Mouse (Mus musculus): Measurements from ENCODE around the gene Hcst. TPM values are rescaled to one million over a fixed set of nuclear protein-coding genes. Genes with fewer than 3 reads are reported as not detected.

The Hcst gene
- total and polyA plus RNA-seq, 2 experiments = 1.9 to 5.0 TPM

- H3K4me3 ChIP-seq (ENCODE audit: insufficient read depth, low read depth, low read length) = no peak overlapping the region
- 71% methylated on average over 2 of the region's 2 CpGs for WGBS
Observed at GRCm38 (mm10) chr7:30409789-30410188, 9.9 kb downstream of the Hcst start.

DNA sequence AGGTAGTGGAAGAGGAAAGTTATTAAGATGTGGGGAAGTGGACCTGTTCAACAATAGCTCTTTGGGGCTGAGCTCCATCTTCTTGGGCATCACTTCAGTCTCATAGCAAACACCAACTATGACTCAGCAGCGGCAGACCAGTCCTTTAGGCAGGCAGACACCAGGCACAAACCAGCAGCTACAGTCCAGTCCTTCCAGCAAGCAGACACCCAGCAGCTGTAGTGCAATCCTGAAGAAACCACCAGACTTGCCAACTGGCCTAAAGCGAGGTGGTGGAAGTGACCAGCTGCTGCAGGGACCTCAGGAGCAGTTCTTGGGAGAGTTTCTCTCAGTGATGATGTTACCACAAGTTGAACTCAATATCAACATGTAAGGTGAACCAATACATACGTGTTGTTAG is 11.0 kb downstream of the Hcst start:
- Histone ChIP-seq H3K9ac (ENCODE audit: low read depth, low read length) (no peak overlapping the region), H3K36me3 (ENCODE audit: control insufficient read depth, insufficient read depth, low read length) (no peaks in the 10 kb centered on the region), H3K4me1 (ENCODE audit: control insufficient read depth, insufficient read depth, low read length) (no peaks in the 10 kb centered on the region), H3K27me3 (ENCODE audit: control insufficient read depth, insufficient read depth, low read length) (no peaks in the 10 kb centered on the region), H3K79me2 (ENCODE audit: control insufficient read depth, insufficient read depth, low read length) (no peaks in the 10 kb centered on the region), H3K27ac (replicated peaks; ENCODE audit: insufficient read depth, low read depth, low read length) (no peak overlapping the region), H3K4me3 (ENCODE audit: insufficient read depth, low read depth, low read length) (no peak overlapping the region)
- 90% methylated on average over 3 of the region's 3 CpGs for WGBS
- TF ChIP-seq CTCF (IDR thresholded peaks at IDR 0.05; ENCODE audit: low read depth, low read length) = no peak
- TF ChIP-seq POLR2A (IDR thresholded peaks at IDR 0.05; ENCODE audit: extremely low read depth, insufficient read depth, low read length) = no peak
- DNase-seq (ENCODE audit: extremely low read depth, low read depth, low spot score) = no peak

More at GRCm38 (mm10) chr7:30409789-30410188, 9.9 kb downstream of the Hcst start:
- no peak for DNase-seq (ENCODE audit: extremely low read depth, low read depth, low spot score)
- no peaks in the 10 kb centered on the region for H3K4me1 ChIP-seq (ENCODE audit: control insufficient read depth, insufficient read depth, low read length)
- no peak overlapping the region for H3K9ac ChIP-seq (ENCODE audit: low read depth, low read length)
- H3K27me3 ChIP-seq (ENCODE audit: control insufficient read depth, insufficient read depth, low read length) = no peaks in the 10 kb centered on the region
- no peak for TF ChIP-seq POLR2A (IDR thresholded peaks at IDR 0.05; ENCODE audit: extremely low read depth, insufficient read depth, low read length)
- H3K36me3 ChIP-seq (ENCODE audit: control insufficient read depth, insufficient read depth, low read length) = no peaks in the 10 kb centered on the region
- no peak overlapping the region for H3K27ac ChIP-seq (replicated peaks; ENCODE audit: insufficient read depth, low read depth, low read length)
- no peaks in the 10 kb centered on the region for H3K79me2 ChIP-seq (ENCODE audit: control insufficient read depth, insufficient read depth, low read length)

DNA sequence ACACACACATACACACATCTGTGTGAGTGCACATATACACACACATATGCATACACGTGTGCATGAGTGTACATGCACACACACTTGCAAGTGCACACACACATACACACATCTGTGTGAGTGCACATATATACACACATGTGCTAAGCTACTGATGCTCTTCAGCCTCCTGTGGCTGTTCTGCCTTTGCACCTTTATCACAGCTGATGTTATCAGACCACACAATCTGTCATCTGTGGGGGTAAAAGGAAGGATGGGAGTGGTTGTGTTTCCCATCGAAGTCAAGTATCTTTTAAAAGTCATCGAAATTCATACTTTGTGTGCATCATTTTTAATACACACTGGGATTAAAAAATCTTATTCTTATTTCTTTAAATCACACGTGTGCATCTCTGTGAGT is 17.3 kb downstream of the Hcst start:
- no peaks in the 10 kb centered on the region for H3K4me1 ChIP-seq (ENCODE audit: control insufficient read depth, insufficient read depth, low read length)
- DNase-seq (ENCODE audit: extremely low read depth, low read depth, low spot score) = no peak
- no peaks in the 10 kb centered on the region for H3K79me2 ChIP-seq (ENCODE audit: control insufficient read depth, insufficient read depth, low read length)
- H3K27me3 ChIP-seq (ENCODE audit: control insufficient read depth, insufficient read depth, low read length) = no peaks in the 10 kb centered on the region
- no peak overlapping the region for H3K27ac ChIP-seq (replicated peaks; ENCODE audit: insufficient read depth, low read depth, low read length)
- 69% methylated on average over 4 of the region's 4 CpGs for WGBS
- no peak overlapping the region for H3K4me3 ChIP-seq (ENCODE audit: insufficient read depth, low read depth, low read length)
- H3K36me3 ChIP-seq (ENCODE audit: control insufficient read depth, insufficient read depth, low read length) = no peaks in the 10 kb centered on the region
- TF ChIP-seq CTCF (IDR thresholded peaks at IDR 0.05; ENCODE audit: low read depth, low read length) (no peak), POLR2A (IDR thresholded peaks at IDR 0.05; ENCODE audit: extremely low read depth, insufficient read depth, low read length) (no peak)
- H3K9ac ChIP-seq (ENCODE audit: low read depth, low read length) = no peak overlapping the region

DNA sequence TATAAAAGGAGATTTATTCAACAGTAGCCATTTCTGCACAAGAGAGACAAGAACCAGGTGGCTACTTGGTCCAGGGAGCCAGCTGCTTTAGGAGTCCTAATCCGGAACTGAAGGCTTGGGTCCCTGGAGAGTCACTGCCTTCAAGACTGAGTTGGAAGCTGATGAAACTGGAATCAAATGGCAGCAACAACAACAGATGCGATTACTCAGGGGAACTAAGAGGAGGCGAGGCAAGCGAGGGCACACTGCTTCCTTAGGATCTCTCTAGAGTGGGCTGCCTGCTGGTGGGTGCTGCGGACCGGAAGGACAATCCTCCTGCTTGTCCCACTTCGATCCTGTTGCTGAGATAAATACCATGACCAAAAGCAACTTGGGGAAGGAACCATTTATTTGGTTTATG is 20.0 kb downstream of the Hcst start:
- Histone ChIP-seq H3K36me3 (ENCODE audit: control insufficient read depth, insufficient read depth, low read length) (no peaks in the 10 kb centered on the region), H3K27ac (replicated peaks; ENCODE audit: insufficient read depth, low read depth, low read length) (no peak overlapping the region), H3K4me3 (ENCODE audit: insufficient read depth, low read depth, low read length) (no peak overlapping the region), H3K27me3 (ENCODE audit: control insufficient read depth, insufficient read depth, low read length) (no peaks in the 10 kb centered on the region), H3K4me1 (ENCODE audit: control insufficient read depth, insufficient read depth, low read length) (no peaks in the 10 kb centered on the region), H3K9ac (ENCODE audit: low read depth, low read length) (no peak overlapping the region), H3K79me2 (ENCODE audit: control insufficient read depth, insufficient read depth, low read length) (no peaks in the 10 kb centered on the region)
- 71% methylated on average over 7 of the region's 7 CpGs for WGBS
- TF ChIP-seq POLR2A (IDR thresholded peaks at IDR 0.05; ENCODE audit: extremely low read depth, insufficient read depth, low read length) = no peak
- TF ChIP-seq CTCF (IDR thresholded peaks at IDR 0.05; ENCODE audit: low read depth, low read length) = no peak
- DNase-seq (ENCODE audit: extremely low read depth, low read depth, low spot score) = no peak

- no peaks in the 10 kb centered on the region for H3K27me3 ChIP-seq (ENCODE audit: control insufficient read depth, insufficient read depth, low read length)
- H3K4me3 ChIP-seq (ENCODE audit: insufficient read depth, low read depth, low read length) = no peak overlapping the region
- WGBS = 50% methylated on average over 2 of the region's 2 CpGs
- H3K36me3 ChIP-seq (ENCODE audit: control insufficient read depth, insufficient read depth, low read length) = no peaks in the 10 kb centered on the region
- H3K4me1 ChIP-seq (ENCODE audit: control insufficient read depth, insufficient read depth, low read length) = no peaks in the 10 kb centered on the region
- TF ChIP-seq POLR2A (IDR thresholded peaks at IDR 0.05; ENCODE audit: extremely low read depth, insufficient read depth, low read length) (no peak), CTCF (IDR thresholded peaks at IDR 0.05; ENCODE audit: low read depth, low read length) (peak; percentile 29; the same call in 1 of the 2 replicates)
- DNase-seq (ENCODE audit: extremely low read depth, low read depth, low spot score) = no peak
- no peak overlapping the region for H3K9ac ChIP-seq (ENCODE audit: low read depth, low read length)
- H3K27ac ChIP-seq (replicated peaks; ENCODE audit: insufficient read depth, low read depth, low read length) = no peak overlapping the region
- H3K79me2 ChIP-seq (ENCODE audit: control insufficient read depth, insufficient read depth, low read length) = no peaks in the 10 kb centered on the region
Observed at GRCm38 (mm10) chr7:30394871-30395270, 24.8 kb downstream of the Hcst start.

GRCm38 (mm10) chr7:30394379-30394778 is 25.3 kb downstream of the Hcst start:
- WGBS = 62% methylated on average over 11 of the region's 11 CpGs
- Histone ChIP-seq H3K9ac (ENCODE audit: low read depth, low read length) (no peak overlapping the region), H3K27me3 (ENCODE audit: control insufficient read depth, insufficient read depth, low read length) (no peaks in the 10 kb centered on the region), H3K4me3 (ENCODE audit: insufficient read depth, low read depth, low read length) (no peak overlapping the region), H3K79me2 (ENCODE audit: control insufficient read depth, insufficient read depth, low read length) (no peaks in the 10 kb centered on the region), H3K27ac (replicated peaks; ENCODE audit: insufficient read depth, low read depth, low read length) (no peak overlapping the region; the same call in 1 of the 2 replicates), H3K4me1 (ENCODE audit: control insufficient read depth, insufficient read depth, low read length) (no peaks in the 10 kb centered on the region), H3K36me3 (ENCODE audit: control insufficient read depth, insufficient read depth, low read length) (no peaks in the 10 kb centered on the region)
- TF ChIP-seq POLR2A (IDR thresholded peaks at IDR 0.05; ENCODE audit: extremely low read depth, insufficient read depth, low read length) = no peak
- no peak for TF ChIP-seq CTCF (IDR thresholded peaks at IDR 0.05; ENCODE audit: low read depth, low read length)
- DNase-seq (ENCODE audit: extremely low read depth, low read depth, low spot score) = peak; percentile 45
